Mouse (Mus musculus): ENCODE data around the gene Fam19a5. TPM values are rescaled to one million over a fixed set of nuclear protein-coding genes. Genes with fewer than 3 reads are reported as not detected.
A peak's percentile ranks its signal among the peaks of the same experiment; 100 is the strongest.

The Fam19a5 gene
- polyA plus RNA-seq, 2 experiments = 0.08 TPM; not detected in 1

- 56% methylated on average over 1 of the region's 1 CpGs for WGBS (ENCODE audit: insufficient replicate concordance)
- no peak overlapping the region for H3K27ac ChIP-seq
- H3K4me1 ChIP-seq (replicated peaks; ENCODE audit: control insufficient read depth in 2 of 2, insufficient read depth in 2 of 2, low read length in 1 of 2) = no peaks in the 10 kb centered on the region
- H3K4me3 ChIP-seq (ENCODE audit: insufficient read depth in 1 of 2, low read depth in 2 of 2, low read length in 2 of 2) = no peak overlapping the region
- no peaks in the 10 kb centered on the region for H3K27me3 ChIP-seq (ENCODE audit: control insufficient read depth, insufficient read depth, low read length)
- H3K9ac ChIP-seq (replicated peaks) = no peak overlapping the region
- TF ChIP-seq EP300 (IDR thresholded peaks at IDR 0.05; ENCODE audit: low read depth) = no peak
- no peak for TF ChIP-seq CTCF (IDR thresholded peaks at IDR 0.05; ENCODE audit: low read depth)
- ATAC-seq (ENCODE audit: insufficient read depth) (no peak), DNase-seq (ENCODE audit: low read depth in 3 of 3, low spot score in 3 of 3) (no peak)
- H3K9me3 ChIP-seq (ENCODE audit: control insufficient read depth, low read length) = no peaks in the 10 kb centered on the region
- no peaks in the 10 kb centered on the region for H3K36me3 ChIP-seq (replicated peaks; ENCODE audit: control insufficient read depth, insufficient read depth, low read depth)
- no peak overlapping the region for H3K4me2 ChIP-seq (ENCODE audit: low read depth)
These were observed 59.2 kb downstream of the Fam19a5 start for GRCm38 (mm10) chr15:87603316-87603715.

DNA sequence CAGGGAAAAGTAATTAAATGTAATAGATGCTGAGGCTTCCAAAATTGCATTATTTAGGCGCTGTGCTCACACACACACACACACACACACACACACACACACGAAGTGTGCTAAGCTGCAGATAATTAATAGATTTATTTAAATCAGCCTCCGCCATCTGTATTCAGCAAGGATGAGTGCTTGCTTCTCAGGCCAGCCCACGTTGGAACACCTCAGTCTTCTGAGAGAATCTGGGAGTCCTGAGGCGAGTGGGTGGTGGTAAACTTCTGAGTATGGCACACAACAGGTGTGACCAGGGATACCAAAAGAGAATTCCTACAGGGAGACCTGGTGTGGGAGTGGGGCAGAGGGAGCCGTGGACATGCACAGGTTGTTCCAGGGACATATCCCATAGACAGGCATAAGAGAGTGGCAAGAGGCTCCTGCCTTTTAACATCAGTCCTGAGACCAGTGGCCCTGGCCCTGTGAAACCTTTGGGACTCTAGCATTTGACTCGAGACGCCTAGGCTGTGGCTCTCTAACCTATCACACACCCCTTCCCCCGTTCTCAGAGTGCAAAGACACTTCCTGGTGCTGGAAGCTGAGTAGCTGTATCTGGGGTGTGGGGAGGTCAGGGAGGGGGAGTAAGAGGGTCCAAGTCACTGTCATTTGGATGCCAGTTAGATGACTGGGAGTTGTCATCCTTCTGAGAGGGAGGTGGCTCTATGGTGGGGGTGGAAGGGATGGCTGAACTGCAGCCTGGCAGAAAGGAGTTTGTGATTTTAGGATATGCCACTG, 61.6 kb downstream of the Fam19a5 start:
- no peaks in the 10 kb centered on the region for H3K27me3 ChIP-seq (ENCODE audit: control insufficient read depth, insufficient read depth, low read length)
- H3K9me3 ChIP-seq (ENCODE audit: control insufficient read depth, low read length) = no peaks in the 10 kb centered on the region
- ATAC-seq (ENCODE audit: insufficient read depth) (no peak), DNase-seq (ENCODE audit: low read depth in 3 of 3, low spot score in 3 of 3) (no peak)
- TF ChIP-seq EP300 (IDR thresholded peaks at IDR 0.05; ENCODE audit: low read depth) = no peak
- no peak for TF ChIP-seq CTCF (IDR thresholded peaks at IDR 0.05; ENCODE audit: low read depth)
- no peak overlapping the region for H3K9ac ChIP-seq (replicated peaks)
- no peak overlapping the region for H3K4me3 ChIP-seq (ENCODE audit: insufficient read depth in 1 of 2, low read depth in 2 of 2, low read length in 2 of 2)
- H3K4me1 ChIP-seq (replicated peaks; ENCODE audit: control insufficient read depth in 2 of 2, insufficient read depth in 2 of 2, low read length in 1 of 2) = no peaks in the 10 kb centered on the region
- 36% methylated on average over 9 of the region's 9 CpGs for WGBS (ENCODE audit: insufficient replicate concordance)
- no peak overlapping the region for H3K4me2 ChIP-seq (ENCODE audit: low read depth)
- no peak overlapping the region for H3K27ac ChIP-seq
- H3K36me3 ChIP-seq (replicated peaks; ENCODE audit: control insufficient read depth, insufficient read depth, low read depth) = no peaks in the 10 kb centered on the region

GRCm38 (mm10) chr15:87606702-87607101, 62.6 kb downstream of the Fam19a5 start:
- Histone ChIP-seq H3K36me3 (replicated peaks; ENCODE audit: control insufficient read depth, insufficient read depth, low read depth) (no peaks in the 10 kb centered on the region), H3K27me3 (ENCODE audit: control insufficient read depth, insufficient read depth, low read length) (no peaks in the 10 kb centered on the region), H3K4me1 (replicated peaks; ENCODE audit: control insufficient read depth in 2 of 2, insufficient read depth in 2 of 2, low read length in 1 of 2) (no peaks in the 10 kb centered on the region), H3K4me3 (ENCODE audit: insufficient read depth in 1 of 2, low read depth in 2 of 2, low read length in 2 of 2) (no peak overlapping the region), H3K4me2 (ENCODE audit: low read depth) (no peak overlapping the region), H3K27ac (no peak overlapping the region), H3K9me3 (ENCODE audit: control insufficient read depth, low read length) (no peaks in the 10 kb centered on the region), H3K9ac (replicated peaks) (no peak overlapping the region)
- ATAC-seq (ENCODE audit: insufficient read depth) (no peak), DNase-seq (ENCODE audit: low read depth in 3 of 3, low spot score in 3 of 3) (no peak)
- 47% methylated on average over 10 of the region's 10 CpGs for WGBS (ENCODE audit: insufficient replicate concordance)
- no peak for TF ChIP-seq EP300 (IDR thresholded peaks at IDR 0.05; ENCODE audit: low read depth)

- no peak for TF ChIP-seq CTCF (IDR thresholded peaks at IDR 0.05; ENCODE audit: low read depth)
- TF ChIP-seq EP300 (IDR thresholded peaks at IDR 0.05; ENCODE audit: low read depth) = no peak
- Histone ChIP-seq H3K4me3 (ENCODE audit: insufficient read depth in 1 of 2, low read depth in 2 of 2, low read length in 2 of 2) (no peak overlapping the region), H3K27me3 (ENCODE audit: control insufficient read depth, insufficient read depth, low read length) (no peaks in the 10 kb centered on the region), H3K36me3 (replicated peaks; ENCODE audit: control insufficient read depth, insufficient read depth, low read depth) (no peaks in the 10 kb centered on the region), H3K4me1 (replicated peaks; ENCODE audit: control insufficient read depth in 2 of 2, insufficient read depth in 2 of 2, low read length in 1 of 2) (no peaks in the 10 kb centered on the region), H3K9me3 (ENCODE audit: control insufficient read depth, low read length) (no peaks in the 10 kb centered on the region), H3K27ac (no peak overlapping the region), H3K4me2 (ENCODE audit: low read depth) (no peak overlapping the region), H3K9ac (replicated peaks) (no peak overlapping the region)
- ATAC-seq (ENCODE audit: insufficient read depth) = no peak
- no peak for DNase-seq (ENCODE audit: low read depth in 3 of 3, low spot score in 3 of 3)
- 73% methylated on average over 1 of the region's 1 CpGs for WGBS (ENCODE audit: insufficient replicate concordance)
These were observed 65.1 kb downstream of the Fam19a5 start for GRCm38 (mm10) chr15:87609236-87609635.

DNA sequence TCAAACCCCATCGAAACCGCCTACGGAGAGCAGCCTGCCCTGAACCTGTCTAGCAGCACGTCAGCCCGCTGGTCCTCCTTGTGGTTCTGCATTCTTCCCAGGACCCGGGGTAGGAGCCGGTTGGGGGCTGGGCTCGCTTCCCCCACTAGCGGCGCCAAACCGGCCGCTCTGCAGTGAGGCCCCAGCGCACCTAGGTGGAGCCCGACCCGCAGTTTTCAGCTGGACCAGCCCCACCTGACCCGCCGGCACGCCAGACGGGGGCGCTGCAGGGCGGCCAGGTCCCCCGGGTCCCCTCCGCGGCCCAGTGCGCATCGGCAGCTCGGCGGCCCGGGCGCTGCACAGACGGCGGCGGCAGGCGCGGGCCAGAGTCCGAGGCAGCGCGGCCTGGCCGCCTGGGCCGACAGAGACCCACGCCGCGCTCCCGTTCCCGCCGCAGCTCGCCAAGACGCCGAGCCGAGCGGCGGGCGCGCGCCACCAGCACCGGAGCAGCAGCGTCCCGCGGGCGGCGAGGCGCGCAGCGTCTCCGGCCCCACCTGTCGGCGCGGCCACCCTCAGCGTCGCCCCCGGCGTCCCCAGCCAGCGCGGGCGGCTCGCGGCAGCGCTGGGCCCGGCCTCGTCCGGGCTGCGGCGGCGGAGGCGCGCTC, 80.0 kb downstream of the Fam19a5 start:
- TF ChIP-seq CTCF (IDR thresholded peaks at IDR 0.05; ENCODE audit: low read depth) (peak; percentile 49), EP300 (IDR thresholded peaks at IDR 0.05; ENCODE audit: low read depth) (no peak)
- Histone ChIP-seq H3K4me1 (replicated peaks; ENCODE audit: control insufficient read depth in 2 of 2, insufficient read depth in 2 of 2, low read length in 1 of 2) (no peaks in the 10 kb centered on the region), H3K27me3 (ENCODE audit: control insufficient read depth, insufficient read depth, low read length) (peaks cover 29% of the 10 kb centered on the region)

More for the DNA sequence above, 80.0 kb downstream of the Fam19a5 start:
- Histone ChIP-seq H3K4me2 (ENCODE audit: low read depth) (peak overlapping the region; percentile 48), H3K9me3 (ENCODE audit: control insufficient read depth, low read length) (no peaks in the 10 kb centered on the region), H3K9ac (replicated peaks) (no peak overlapping the region), H3K4me3 (ENCODE audit: insufficient read depth in 1 of 2, low read depth in 2 of 2, low read length in 2 of 2) (peak overlapping the region in 1 of 2 experiments; percentile 31; a peak in 2 of 4 replicates), H3K27ac (no peak overlapping the region), H3K36me3 (replicated peaks; ENCODE audit: control insufficient read depth, insufficient read depth, low read depth) (no peaks in the 10 kb centered on the region)
- DNase-seq (ENCODE audit: low read depth in 3 of 3, low spot score in 3 of 3) (peak in 1 of 3 experiments; percentile 2), ATAC-seq (ENCODE audit: insufficient read depth) (no peak)
- WGBS (ENCODE audit: insufficient replicate concordance) = under 1% methylated on average over 49 of the region's 86 CpGs
